Mouse (Mus musculus): ENCODE data around the gene Leo1. TPM values are rescaled to one million over a fixed set of nuclear protein-coding genes. Genes with fewer than 3 reads are reported as not detected.
"Not testable (repeated sequence)": the region's sequence is repeated elsewhere in the genome, so short reads cannot be mapped to it uniquely, and the experiment has no call there.

The Leo1 gene
- polyA plus RNA-seq, 1 experiment from 2014 or later = 41.4 TPM

GRCm38 (mm10) chr9:75429040-75429439 is 12.3 kb upstream of the Leo1 start:
- Histone ChIP-seq H3K4me1 (replicated peaks) (peaks cover 7% of the 10 kb centered on the region; the same call in 1 of the 2 replicates), H3K9ac (no peak overlapping the region), H3K36me3 (no peaks in the 10 kb centered on the region), H3K9me3 (no peaks in the 10 kb centered on the region), H3K27ac (replicated peaks) (no peak overlapping the region), H3K4me2 (no peak overlapping the region), H3K27me3 (no peaks in the 10 kb centered on the region), H3K4me3 (no peak overlapping the region)
- WGBS = 93% methylated on average over 2 of the region's 2 CpGs
- ATAC-seq (ENCODE audit: low read depth) = no peak

GRCm38 (mm10) chr9:75429657-75430056 is 11.7 kb upstream of the Leo1 start:
- Histone ChIP-seq H3K4me3 (no peak overlapping the region), H3K27me3 (no peaks in the 10 kb centered on the region), H3K4me2 (no peak overlapping the region), H3K27ac (replicated peaks) (no peak overlapping the region), H3K4me1 (replicated peaks) (peaks cover 9% of the 10 kb centered on the region; the same call in 1 of the 2 replicates), H3K9me3 (no peaks in the 10 kb centered on the region), H3K9ac (no peak overlapping the region), H3K36me3 (no peaks in the 10 kb centered on the region)
- no peak for ATAC-seq (ENCODE audit: low read depth)
- 91% methylated on average over 1 of the region's 1 CpGs for WGBS

DNA sequence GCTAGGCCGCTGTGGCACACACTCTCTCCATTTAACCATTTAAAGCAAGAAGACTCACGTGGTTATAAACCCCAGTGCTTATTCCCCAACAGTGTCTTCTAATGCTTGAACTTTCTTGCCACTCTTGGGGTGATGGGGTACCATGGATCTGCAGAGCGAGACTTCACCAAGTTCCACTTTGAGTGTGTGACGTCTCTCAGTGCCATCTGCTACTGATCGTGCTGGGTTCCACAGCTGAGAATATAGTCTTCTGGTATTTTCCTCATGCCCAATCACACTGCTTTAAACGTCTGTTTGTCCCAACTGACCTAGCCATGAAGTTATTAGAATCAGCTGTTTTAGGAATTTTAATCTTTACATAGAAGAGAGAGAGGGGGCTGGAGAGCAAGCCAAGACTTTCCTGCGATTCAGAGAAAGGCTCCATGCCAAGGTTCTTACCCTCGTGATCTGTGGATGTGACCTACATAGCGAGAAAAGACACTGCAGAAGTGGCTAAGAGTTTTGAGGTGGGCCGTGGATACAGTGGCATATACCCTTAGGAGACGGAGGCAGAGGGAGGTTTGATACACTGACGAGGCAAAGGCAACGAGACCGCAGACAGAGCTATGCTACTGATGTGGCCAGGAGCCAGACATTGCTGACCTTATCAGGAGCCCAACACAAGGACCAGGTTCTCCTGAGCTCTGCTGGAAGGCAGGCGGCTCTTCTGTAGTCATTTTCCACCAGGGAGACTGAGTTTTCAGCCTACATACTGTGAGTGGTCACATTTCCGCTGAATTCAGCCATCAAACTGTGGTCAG is 10.3 kb upstream of the Leo1 start:
- ATAC-seq (ENCODE audit: low read depth) = no peak
- Histone ChIP-seq H3K4me2 (no peak overlapping the region), H3K4me3 (no peak overlapping the region), H3K27ac (replicated peaks) (no peak overlapping the region), H3K36me3 (no peaks in the 10 kb centered on the region), H3K27me3 (no peaks in the 10 kb centered on the region), H3K9ac (no peak overlapping the region), H3K9me3 (no peaks in the 10 kb centered on the region), H3K4me1 (replicated peaks) (peaks cover 6% of the 10 kb centered on the region; the same call in 1 of the 2 replicates)
- 84% methylated on average over 16 of the region's 16 CpGs for WGBS

DNA sequence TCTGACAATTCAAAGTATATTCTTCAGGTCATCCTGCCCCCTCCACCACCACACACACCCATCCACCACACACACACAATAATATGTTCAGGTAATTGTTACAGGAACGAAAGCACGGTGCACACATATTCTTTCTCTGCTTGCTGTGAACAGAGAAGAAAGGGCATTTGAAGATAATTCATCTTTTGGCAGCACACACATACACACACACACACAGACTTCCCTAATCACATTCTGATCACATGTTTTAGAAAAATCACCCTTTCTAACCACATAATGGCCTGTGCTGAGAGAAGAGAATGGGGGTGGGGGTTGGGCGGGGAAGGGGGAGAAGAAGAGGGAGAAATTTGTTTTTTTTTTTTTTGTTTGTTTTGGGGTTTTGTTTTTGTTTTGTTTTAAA is 8.6 kb upstream of the Leo1 start:
- no peak overlapping the region for H3K9ac ChIP-seq
- no peaks in the 10 kb centered on the region for H3K27me3 ChIP-seq
- no peak overlapping the region for H3K4me2 ChIP-seq
- peaks cover 6% of the 10 kb centered on the region; the same call in 1 of the 2 replicates for H3K4me1 ChIP-seq (replicated peaks)
- no peak overlapping the region for H3K27ac ChIP-seq (replicated peaks)
- H3K36me3 ChIP-seq = no peaks in the 10 kb centered on the region
- ATAC-seq (ENCODE audit: low read depth) = no peak
- WGBS = 55% methylated on average over 3 of the region's 3 CpGs
- no peak overlapping the region for H3K4me3 ChIP-seq
- no peaks in the 10 kb centered on the region for H3K9me3 ChIP-seq

- no peaks in the 10 kb centered on the region for H3K9me3 ChIP-seq
- peaks cover 6% of the 10 kb centered on the region; the same call in 1 of the 2 replicates for H3K4me1 ChIP-seq (replicated peaks)
- no peaks in the 10 kb centered on the region for H3K36me3 ChIP-seq
- WGBS = 26% methylated on average over 7 of the region's 7 CpGs
- no peak overlapping the region for H3K27ac ChIP-seq (replicated peaks)
- H3K4me2 ChIP-seq = no peak overlapping the region
- H3K9ac ChIP-seq = no peak overlapping the region
- 0 out of 2 replicates have a peak, but pooled peaks have one; percentile 49 for ATAC-seq (ENCODE audit: low read depth)
- no peak overlapping the region for H3K4me3 ChIP-seq
- no peaks in the 10 kb centered on the region for H3K27me3 ChIP-seq
Observed at GRCm38 (mm10) chr9:75434172-75434793, 7.0 kb upstream of the Leo1 start.

DNA sequence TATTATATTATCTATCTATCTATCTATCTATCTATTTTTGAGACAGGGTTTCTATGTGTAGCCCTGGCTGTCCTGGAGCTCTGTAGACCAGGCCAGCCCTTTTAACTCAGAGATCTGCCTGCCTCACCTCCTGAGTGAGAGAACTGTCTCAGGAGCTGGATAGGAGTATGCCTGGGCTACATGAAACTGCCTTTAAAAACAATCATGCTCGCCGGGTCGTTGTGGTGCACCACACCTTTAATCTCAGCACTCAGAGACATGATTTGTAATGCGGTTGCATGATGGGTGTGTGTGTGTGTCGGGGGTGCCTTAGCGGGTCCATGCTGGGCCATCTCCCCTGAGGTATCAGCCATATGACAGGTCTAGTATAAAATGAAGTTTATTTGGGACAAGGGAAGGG is 6.5 kb upstream of the Leo1 start:
- WGBS = 73% methylated on average over 6 of the region's 6 CpGs
- Histone ChIP-seq H3K9me3 (no peaks in the 10 kb centered on the region), H3K9ac (no peak overlapping the region), H3K4me3 (no peak overlapping the region), H3K27me3 (no peaks in the 10 kb centered on the region), H3K4me2 (no peak overlapping the region), H3K27ac (replicated peaks) (no peak overlapping the region), H3K36me3 (no peaks in the 10 kb centered on the region), H3K4me1 (replicated peaks) (peaks cover 6% of the 10 kb centered on the region; the same call in 1 of the 2 replicates)
- ATAC-seq (ENCODE audit: low read depth) = no peak

DNA sequence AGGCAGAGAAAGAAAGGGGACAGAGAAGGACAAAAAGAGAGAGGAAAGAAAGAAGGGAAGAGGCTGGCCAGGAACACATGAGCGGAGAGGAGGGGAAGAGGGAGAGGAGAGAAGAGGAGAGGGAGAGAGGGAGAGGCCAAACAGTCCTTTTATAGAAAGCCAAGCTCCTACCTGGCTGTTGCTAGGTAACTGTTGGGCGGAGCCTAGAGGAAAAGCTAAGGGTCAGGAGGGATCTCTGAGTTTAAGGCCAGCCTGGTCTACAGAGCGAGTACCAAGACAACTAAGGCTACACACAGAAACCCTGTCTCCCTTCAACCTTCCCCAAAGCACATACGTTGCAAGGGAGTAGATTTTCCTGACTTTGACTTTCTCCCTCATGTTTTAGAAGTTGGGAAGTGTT is 6.0 kb upstream of the Leo1 start:
- WGBS = 79% methylated on average over 4 of the region's 4 CpGs
- no peaks in the 10 kb centered on the region for H3K36me3 ChIP-seq
- H3K9ac ChIP-seq = no peak overlapping the region
- no peak overlapping the region for H3K27ac ChIP-seq (replicated peaks)
- H3K27me3 ChIP-seq = no peaks in the 10 kb centered on the region
- H3K9me3 ChIP-seq = no peaks in the 10 kb centered on the region
- ATAC-seq (ENCODE audit: low read depth) = no peak
- H3K4me2 ChIP-seq = no peak overlapping the region
- peaks cover 6% of the 10 kb centered on the region; the same call in 1 of the 2 replicates for H3K4me1 ChIP-seq (replicated peaks)
- no peak overlapping the region for H3K4me3 ChIP-seq

GRCm38 (mm10) chr9:75435918-75436317 is 5.4 kb upstream of the Leo1 start:
- no peak for ATAC-seq (ENCODE audit: low read depth)
- Histone ChIP-seq H3K36me3 (no peaks in the 10 kb centered on the region), H3K4me1 (replicated peaks) (peaks cover 6% of the 10 kb centered on the region; the same call in 1 of the 2 replicates), H3K27me3 (no peaks in the 10 kb centered on the region), H3K9ac (no peak overlapping the region), H3K27ac (replicated peaks) (no peak overlapping the region), H3K9me3 (no peaks in the 10 kb centered on the region), H3K4me3 (no peak overlapping the region), H3K4me2 (0 out of 2 replicates have a peak overlapping the region, but pooled peaks have one; percentile 3)
- 5% methylated on average over 12 of the region's 12 CpGs for WGBS

GRCm38 (mm10) chr9:75437653-75438385 is 3.5 kb upstream of the Leo1 start:
- ATAC-seq (ENCODE audit: low read depth) = no peak
- H3K4me3 ChIP-seq = no peak overlapping the region
- no peaks in the 10 kb centered on the region for H3K9me3 ChIP-seq
- no peaks in the 10 kb centered on the region for H3K27me3 ChIP-seq
- H3K4me2 ChIP-seq = no peak overlapping the region
- H3K9ac ChIP-seq = no peak overlapping the region
- WGBS = 28% methylated on average over 6 of the region's 6 CpGs
- no peak overlapping the region for H3K27ac ChIP-seq (replicated peaks)
- no peaks in the 10 kb centered on the region for H3K36me3 ChIP-seq
- H3K4me1 ChIP-seq (replicated peaks) = peaks cover 17% of the 10 kb centered on the region

GRCm38 (mm10) chr9:75441691-75442131 is 387 bp downstream of the Leo1 start:
- WGBS = under 1% methylated on average over 31 of the region's 31 CpGs
- Histone ChIP-seq H3K4me2 (peak overlapping the region; percentile 93), H3K27me3 (no peaks in the 10 kb centered on the region), H3K4me3 (peak overlapping the region; percentile 76), H3K9me3 (no peaks in the 10 kb centered on the region), H3K9ac (peak overlapping the region; percentile 87), H3K4me1 (replicated peaks) (peaks cover 14% of the 10 kb centered on the region), H3K27ac (replicated peaks) (peak overlapping the region; percentile 90), H3K36me3 (peaks cover 20% of the 10 kb centered on the region)
- peak; percentile 88 for ATAC-seq (ENCODE audit: low read depth)

GRCm38 (mm10) chr9:75444981-75445380 is 3.7 kb downstream of the Leo1 start:
- Histone ChIP-seq H3K4me1 (replicated peaks) (peaks cover 14% of the 10 kb centered on the region), H3K4me3 (no peak overlapping the region), H3K9me3 (no peaks in the 10 kb centered on the region), H3K27ac (replicated peaks) (no peak overlapping the region), H3K4me2 (no peak overlapping the region), H3K9ac (no peak overlapping the region), H3K36me3 (peaks cover 52% of the 10 kb centered on the region), H3K27me3 (no peaks in the 10 kb centered on the region)
- WGBS = 92% methylated on average over 15 of the region's 15 CpGs
- ATAC-seq (ENCODE audit: low read depth) = no peak

DNA sequence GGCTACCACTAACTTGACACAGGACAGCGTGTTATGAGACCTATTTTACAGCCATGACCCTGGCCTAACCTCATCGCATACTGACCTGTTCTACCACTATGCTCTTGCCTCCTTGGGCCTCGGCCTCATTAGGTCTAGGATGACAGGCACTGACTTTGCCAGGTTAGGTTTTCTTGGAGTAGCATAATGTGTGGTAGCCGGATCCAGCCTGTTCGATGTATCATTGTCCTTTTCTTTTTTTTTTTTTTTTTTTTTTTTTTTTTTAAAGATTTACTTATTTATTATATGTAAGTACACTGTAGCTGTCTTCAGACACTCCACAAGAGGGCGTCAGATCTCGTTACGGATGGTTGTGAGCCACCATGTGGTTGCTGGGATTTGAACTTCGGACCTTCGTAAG is 5.2 kb downstream of the Leo1 start:
- not testable (repeated sequence) for H3K9ac ChIP-seq; H3K27me3 ChIP-seq; H3K9me3 ChIP-seq; H3K27ac ChIP-seq (replicated peaks); H3K4me3 ChIP-seq; H3K4me2 ChIP-seq; ATAC-seq (ENCODE audit: low read depth)
- WGBS = 88% methylated on average over 10 of the region's 10 CpGs
- Histone ChIP-seq H3K36me3 (peaks cover 61% of the 10 kb centered on the region), H3K4me1 (replicated peaks) (peaks cover 14% of the 10 kb centered on the region)
